Mouse (Mus musculus) heart, embryonic 14.5 days (tissue): Measurements from ENCODE around the gene Etd. TPM values are rescaled to one million over a fixed set of nuclear protein-coding genes. Genes with fewer than 3 reads are reported as not detected.
"Not testable (repeated sequence)": the region's sequence is repeated elsewhere in the genome, so short reads cannot be mapped to it uniquely, and the experiment has no call there.

Experiments
- ATAC-seq: fragments of 200-750 bp; cut with Nextera tagmentation; 2 replicates; pipeline ENCODE4 v1.8.0; 2017; ENCODE audit warnings: low read depth, moderate TSS enrichment; ENCODE audit not compliant: insufficient number of reproducible peaks, insufficient read depth, low FRiP score
- H3K27ac ChIP-seq, 2 experiments: fragments of 200-500 bp in 1 of 2; fragments of 300-500 bp in 1 of 2; sonication (generic) in 1 of 2; replicated peaks in 1 of 2; 2 replicates each; pipeline ENCODE4 v1.5.1; 2012 to 2014; ENCODE audit warnings: low read depth in 2 of 2, low read length in 2 of 2, control low read depth in 1 of 2, mild to moderate bottlenecking in 1 of 2, mixed read lengths in 1 of 2; ENCODE audit not compliant: control insufficient read depth in 1 of 2, insufficient read depth in 1 of 2
- H3K27me3 ChIP-seq: fragments of 300-500 bp; sonication (generic); 2 replicates; pipeline ENCODE4 v1.6.1; 2014; ENCODE audit warnings: mild to moderate bottlenecking, low read length, control low read depth; ENCODE audit not compliant: control insufficient read depth, insufficient read depth
- H3K36me3 ChIP-seq: fragments of 300-500 bp; sonication (generic); 2 replicates; pipeline ENCODE4 v1.6.1; 2014; ENCODE audit warnings: mild to moderate bottlenecking, control low read depth, low read length, mixed read lengths; ENCODE audit not compliant: control insufficient read depth, insufficient read depth
- H3K4me1 ChIP-seq, 2 experiments: fragments of 200-500 bp in 1 of 2; fragments of 300-500 bp in 1 of 2; sonication (generic) in 1 of 2; 2 replicates each; pipeline ENCODE4 v1.6.1; 2012 to 2014; ENCODE audit warnings: low read length in 2 of 2, control low read depth in 1 of 2, mixed read lengths in 1 of 2; ENCODE audit not compliant: control insufficient read depth in 2 of 2, insufficient read depth in 2 of 2
- H3K4me2 ChIP-seq: fragments of 300-500 bp; sonication (generic); 2 replicates; pipeline ENCODE4 v1.6.1; 2014; ENCODE audit warnings: mild to moderate bottlenecking, low read length
- H3K4me3 ChIP-seq, 2 experiments: fragments of 200-500 bp in 1 of 2; fragments of 300-500 bp in 1 of 2; sonication (generic) in 1 of 2; 2 replicates each; pipeline ENCODE4 v1.5.1; 2012 to 2014; ENCODE audit warnings: low read length in 2 of 2, mild to moderate bottlenecking in 2 of 2, control low read depth in 1 of 2, low read depth in 1 of 2, moderate library complexity in 1 of 2; ENCODE audit not compliant: control insufficient read depth in 1 of 2, insufficient read depth in 1 of 2
- H3K9ac ChIP-seq: fragments of 300-500 bp; sonication (generic); 2 replicates; pipeline ENCODE4 v1.6.1; 2014; ENCODE audit warnings: mild to moderate bottlenecking, low read length
- H3K9me3 ChIP-seq: fragments of 300-500 bp; sonication (generic); 2 replicates; pipeline ENCODE4 v1.6.1; 2016; ENCODE audit warnings: low read length, control low read depth; ENCODE audit not compliant: control insufficient read depth
- WGBS: fragments of 180-500 bp; shearing (Covaris S2); extraction: QIAGEN DNeasy Blood & Tissue Kit; methylation state at CpG from one replicate; pipeline ENCODE4 v1.1.7; 2014; 5-methylcytosine and 5-hydroxymethylcytosine counted together
- polyA plus RNA-seq: library from polyadenylated mRNA; unstranded; fragments of >200 nt; fragmentation: Nextera tagmentation; extraction: Ambion mirVana; gene quantifications from 2 replicates; pipeline ENCODE4 v1.2.1, GENCODE M21; 2014

The Etd gene
- not detected in 2 replicates for polyA plus RNA-seq

- Histone ChIP-seq H3K4me3 (no peak within 1 kb of the TSS), H3K4me1 (no peaks in the 10 kb centered on the region), H3K9ac (no peak within 1 kb of the TSS), H3K27me3 (no peaks in the 10 kb centered on the region), H3K27ac (no peak within 1 kb of the TSS), H3K4me2 (no peak within 1 kb of the TSS), H3K36me3 (no peaks in the 10 kb centered on the region), H3K9me3 (no peaks in the 10 kb centered on the region)
- 77% methylated on average over 3 of the region's 3 CpGs for WGBS
- ATAC-seq: no peak
Measured at GRCm38 (mm10) chrX:53434618-53435017, at the start of gene Etd. Etd (plus strand) TSS chrX:53434918.

- Histone ChIP-seq H3K27me3 (no peaks in the 10 kb centered on the region), H3K4me2 (no peak overlapping the region), H3K4me1 (peaks cover 0 to 2% of the 10 kb centered on the region in 2 experiments; a peak in 1 of 4 replicates), H3K4me3 (no peak overlapping the region), H3K27ac (peak overlapping the region; percentile 84 to 85), H3K36me3 (no peaks in the 10 kb centered on the region), H3K9ac (no peak overlapping the region), H3K9me3 (no peaks in the 10 kb centered on the region)
- 67% methylated on average over 3 of the region's 3 CpGs for WGBS
- no peak for ATAC-seq
Measured at GRCm38 (mm10) chrX:53386362-53386761, 48.4 kb upstream of the Etd start.

GRCm38 (mm10) chrX:53432888-53433287 lies 1.8 kb upstream of the Etd start:
- no peak for ATAC-seq
- Histone ChIP-seq H3K27ac (no peak overlapping the region), H3K27me3 (no peaks in the 10 kb centered on the region), H3K9me3 (no peaks in the 10 kb centered on the region), H3K36me3 (no peaks in the 10 kb centered on the region), H3K4me2 (no peak overlapping the region), H3K4me3 (no peak overlapping the region), H3K9ac (no peak overlapping the region), H3K4me1 (no peaks in the 10 kb centered on the region)
- WGBS: 84% methylated on average over 1 of the region's 1 CpGs

GRCm38 (mm10) chrX:53459573-53459972 lies 24.9 kb downstream of the Etd start:
- H3K9ac ChIP-seq: no peak overlapping the region
- H3K27ac ChIP-seq: no peak overlapping the region
- H3K4me1 ChIP-seq: no peaks in the 10 kb centered on the region
- 37% methylated on average over 3 of the region's 3 CpGs for WGBS
- no peaks in the 10 kb centered on the region for H3K27me3 ChIP-seq
- ATAC-seq: no peak
- H3K9me3 ChIP-seq: no peaks in the 10 kb centered on the region
- H3K36me3 ChIP-seq: no peaks in the 10 kb centered on the region
- H3K4me2 ChIP-seq: no peak overlapping the region
- no peak overlapping the region for H3K4me3 ChIP-seq

GRCm38 (mm10) chrX:53464194-53464593 lies 29.5 kb downstream of the Etd start:
- not testable (repeated sequence) for ATAC-seq, H3K9ac ChIP-seq, H3K4me1 ChIP-seq, H3K9me3 ChIP-seq, H3K36me3 ChIP-seq, H3K4me2 ChIP-seq, H3K27me3 ChIP-seq, H3K27ac ChIP-seq, H3K4me3 ChIP-seq

Other genes starting within 250 kb of the Etd start
- 8.1 and 8.4 TPM in 2 replicates for gene Plac1, start 194.8 kb upstream of the Etd start, polyA plus RNA-seq
- 28.3 TPM in 2 replicates for gene Fam122b, start 165.1 kb upstream of the Etd start, polyA plus RNA-seq
- gene Fam122c, start 161.5 kb upstream of the Etd start, polyA plus RNA-seq: not detected in 2 replicates
- gene Mospd1, start 64.4 kb upstream of the Etd start, polyA plus RNA-seq: 66.6 and 66.8 TPM in 2 replicates
- gene Rtl8c, start 173.1 kb downstream of the Etd start, polyA plus RNA-seq: 62.5 and 64.6 TPM in 2 replicates
- gene Gm14597, start 174.1 kb downstream of the Etd start, polyA plus RNA-seq: not detected in 2 replicates
- 104 and 113 TPM in 2 replicates for gene Rtl8a, start 208.8 kb downstream of the Etd start, polyA plus RNA-seq
- gene Rtl8b, start 235.5 kb downstream of the Etd start, polyA plus RNA-seq: 82.4 and 85.4 TPM in 2 replicates